Mouse (Mus musculus) spleen, adult 2 months (tissue): ENCODE data around the gene Apbb2. TPM values are rescaled to one million over a fixed set of nuclear protein-coding genes. Genes with fewer than 3 reads are reported as not detected.
A peak's percentile ranks its signal among the peaks of the same experiment; 100 is the strongest.

ENCODE experiments used
- DNase-seq, 2 experiments: peaks; one replicate each; pipeline versions ENCODE4 v3.0.0 to v3.0.0-alpha.2; 2012 to 2021; ENCODE audit warnings: low spot score in 2 of 2, low read depth in 1 of 2
- H3K27ac ChIP-seq: fragments of 200-500 bp; 2 replicates; pipeline ENCODE4 v1.5.1; 2012; ENCODE audit warnings: low read length, inconsistent platforms; ENCODE audit not compliant: insufficient read depth
- H3K27me3 ChIP-seq: fragments of 200-500 bp; 2 replicates; pipeline ENCODE4 v1.6.1; 2012; ENCODE audit warnings: mild to moderate bottlenecking, moderate library complexity, low read length, inconsistent platforms; ENCODE audit not compliant: control insufficient read depth, insufficient read depth
- H3K36me3 ChIP-seq: fragments of 200-500 bp; 2 replicates; pipeline ENCODE4 v1.6.1; 2012; ENCODE audit warnings: mild to moderate bottlenecking, low read length, inconsistent platforms; ENCODE audit not compliant: control insufficient read depth, insufficient read depth
- H3K4me1 ChIP-seq: fragments of 200-500 bp; 2 replicates; pipeline ENCODE4 v1.6.1; 2011; ENCODE audit warnings: inconsistent platforms; ENCODE audit not compliant: control insufficient read depth, insufficient read depth, insufficient read length
- H3K4me3 ChIP-seq: fragments of 200-500 bp; 2 replicates; pipeline ENCODE4 v1.5.1; 2011; ENCODE audit warnings: mild to moderate bottlenecking, inconsistent platforms; ENCODE audit not compliant: insufficient read depth, insufficient read length; ENCODE audit errors: extremely low read depth
- CTCF ChIP-seq: fragments of 200-500 bp; IDR thresholded peaks from 2 replicates; pipeline ENCODE4 v1.5.1; 2011; ENCODE audit warnings: mild to moderate bottlenecking, inconsistent platforms; ENCODE audit not compliant: insufficient read depth, insufficient read length, insufficient replicate concordance; ENCODE audit errors: extremely low read depth
- POLR2A ChIP-seq: fragments of 200-500 bp; IDR thresholded peaks from 2 replicates; pipeline ENCODE4 v1.6.1; 2011; ENCODE audit warnings: low read depth, low read length, inconsistent platforms
- WGBS: fragments of 180-500 bp; shearing (Covaris S2); methylation state at CpG from one replicate; pipeline ENCODE4 v1.1.7; 2018; 5-methylcytosine and 5-hydroxymethylcytosine counted together
- polyA plus RNA-seq: library from polyadenylated mRNA; depleted of rRNA; stranded (reverse); fragments of >200 nt; gene quantifications from 2 replicates; pipeline ENCODE4 v1.2.3, GENCODE M21; 2012; rRNA removed

Gene Apbb2
- 2.6 and 3.2 TPM in 2 replicates for polyA plus RNA-seq

- H3K27me3 ChIP-seq = peaks cover 14% of the 10 kb centered on the region
Measured at GRCm38 (mm10) chr5:66618597-66618996, at the start of gene Apbb2. Gene Apbb2, minus strand, starts transcription at chr5:66618784.

DNA sequence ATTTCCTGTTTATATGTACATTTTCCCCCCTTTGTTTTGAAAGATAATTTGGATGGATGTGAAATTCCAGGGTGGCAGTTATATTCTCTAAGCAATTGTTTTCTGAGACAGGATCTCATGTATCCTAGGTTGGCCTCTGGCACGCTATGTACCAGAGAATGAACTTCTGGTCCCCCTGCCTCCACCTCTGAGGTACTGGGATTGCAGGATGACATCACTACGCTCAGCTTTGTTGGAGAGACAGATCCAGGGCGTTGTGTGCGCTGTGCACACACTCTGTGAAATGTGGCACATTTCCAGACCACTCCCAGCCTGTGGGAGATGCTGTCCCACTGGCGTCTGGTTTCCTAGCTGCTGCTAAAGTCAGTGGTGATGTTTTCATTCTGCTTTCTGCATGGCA lies 35.6 kb upstream of the Apbb2 start:
- Histone ChIP-seq H3K27ac (no peak overlapping the region), H3K27me3 (no peaks in the 10 kb centered on the region), H3K4me1 (no peaks in the 10 kb centered on the region), H3K4me3 (no peak overlapping the region), H3K36me3 (no peaks in the 10 kb centered on the region)
- 42% methylated on average over 5 of the region's 5 CpGs for whole genome bisulfite sequencing
- no peak for DNase-seq
- no peak for TF ChIP-seq POLR2A
- no peak for TF ChIP-seq CTCF

More at GRCm38 (mm10) chr5:66618597-66618996, at the start of gene Apbb2:
- no peak for TF ChIP-seq POLR2A
- peak; percentile 68 for TF ChIP-seq CTCF
- DNase-seq = peak; percentile 30 to 78
- Histone ChIP-seq H3K27ac (peak within 1 kb of the TSS; percentile 29), H3K4me1 (peaks cover 10% of the 10 kb centered on the region), H3K4me3 (peak within 1 kb of the TSS; percentile 77), H3K36me3 (no peaks in the 10 kb centered on the region)
- under 1% methylated on average over 39 of the region's 39 CpGs for WGBS

GRCm38 (mm10) chr5:66647504-66647903 lies 28.9 kb upstream of the Apbb2 start:
- Histone ChIP-seq H3K27ac (no peak overlapping the region), H3K27me3 (no peaks in the 10 kb centered on the region), H3K36me3 (no peaks in the 10 kb centered on the region), H3K4me1 (peaks cover 2% of the 10 kb centered on the region; the same call in 1 of the 2 replicates), H3K4me3 (no peak overlapping the region)
- WGBS = 27% methylated on average over 7 of the region's 7 CpGs
- DNase-seq = no peak
- TF ChIP-seq CTCF = no peak
- no peak for TF ChIP-seq POLR2A

DNA sequence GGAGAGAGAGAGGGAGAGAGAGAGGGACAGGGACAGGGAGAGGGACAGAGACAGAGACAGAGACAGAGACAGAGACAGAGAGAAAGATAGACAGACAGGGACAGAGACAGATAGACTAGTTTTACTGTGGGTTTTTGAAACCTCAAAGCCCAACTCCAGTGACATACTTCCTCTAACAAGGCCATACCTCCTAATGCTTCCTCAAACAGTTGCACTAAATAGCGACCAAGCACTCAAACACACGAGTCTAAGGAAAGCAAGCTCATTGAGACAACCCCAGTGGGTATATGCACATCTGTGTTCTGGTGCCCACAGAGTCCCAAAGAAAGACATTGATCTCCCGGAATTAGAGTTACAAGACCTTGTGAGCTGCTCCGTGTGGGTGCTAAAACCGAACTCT lies 24.7 kb upstream of the Apbb2 start:
- no peak overlapping the region for H3K27ac ChIP-seq
- no peaks in the 10 kb centered on the region for H3K36me3 ChIP-seq
- peaks cover 2% of the 10 kb centered on the region; the same call in 1 of the 2 replicates for H3K4me1 ChIP-seq
- TF ChIP-seq CTCF (no peak), POLR2A (no peak)
- no peaks in the 10 kb centered on the region for H3K27me3 ChIP-seq
- no peak overlapping the region for H3K4me3 ChIP-seq
- 48% methylated on average over 5 of the region's 5 CpGs for WGBS
- DNase-seq = no peak

GRCm38 (mm10) chr5:66642156-66642555 lies 23.6 kb upstream of the Apbb2 start:
- no peak for DNase-seq
- 88% methylated on average over 4 of the region's 4 CpGs for WGBS
- Histone ChIP-seq H3K27me3 (no peaks in the 10 kb centered on the region), H3K4me3 (no peak overlapping the region), H3K36me3 (no peaks in the 10 kb centered on the region), H3K4me1 (no peaks in the 10 kb centered on the region), H3K27ac (no peak overlapping the region)
- TF ChIP-seq CTCF = no peak

- Histone ChIP-seq H3K4me1 (no peaks in the 10 kb centered on the region), H3K27ac (no peak overlapping the region), H3K27me3 (no peaks in the 10 kb centered on the region), H3K4me3 (no peak overlapping the region), H3K36me3 (no peaks in the 10 kb centered on the region)
- no peak for DNase-seq
- WGBS = 63% methylated on average over 10 of the region's 10 CpGs
- no peak for TF ChIP-seq POLR2A
- TF ChIP-seq CTCF = no peak
Measured at GRCm38 (mm10) chr5:66635459-66636079, 17.0 kb upstream of the Apbb2 start.

GRCm38 (mm10) chr5:66627805-66628204 lies 9.2 kb upstream of the Apbb2 start:
- Histone ChIP-seq H3K36me3 (no peaks in the 10 kb centered on the region), H3K4me1 (no peaks in the 10 kb centered on the region), H3K4me3 (no peak overlapping the region), H3K27me3 (no peaks in the 10 kb centered on the region), H3K27ac (no peak overlapping the region)
- no peak for DNase-seq
- TF ChIP-seq CTCF (no peak), POLR2A (no peak)
- WGBS = 57% methylated on average over 7 of the region's 7 CpGs
